Comparison of ENCODE assay signal across 21 mouse cellular contexts in the genomic region with DNA sequence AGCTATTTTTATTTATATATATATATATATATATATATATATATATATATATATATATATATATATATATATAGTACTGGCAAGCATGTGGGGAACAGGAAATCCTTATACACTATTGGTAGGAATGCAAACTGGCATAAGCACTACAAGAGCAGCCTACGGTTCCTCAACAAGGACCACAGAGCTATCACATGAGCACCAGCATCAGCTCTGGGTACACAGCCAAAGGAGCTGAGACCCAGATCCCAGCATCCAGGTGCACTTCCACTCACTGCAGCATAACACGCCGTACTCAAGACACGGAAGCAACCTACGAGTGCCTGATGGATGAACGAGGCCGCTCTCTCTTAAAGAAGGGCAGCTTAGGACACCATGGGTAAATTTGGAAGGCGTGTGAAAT.
"Had no signal": no experiment of that assay in that cellular context is flagged by ENCODE, and none has a peak within 500 bp of the region (broad histone marks: within the 10 kb centered on the region; RNA-seq: fewer than 3 reads in every experiment).

No protein-coding gene starts in this region.

- DNase-seq: heart, postnatal 14 days; heart, postnatal 36 days; heart, postnatal 4 days; kidney, adult 11 months; kidney, adult 18-20 months; kidney, adult 2 months; kidney, adult 8-10 months; kidney, adult 9 months; kidney, postnatal 10 days; kidney, postnatal 14 days; kidney, postnatal 25 days; kidney, postnatal 36 days; kidney, postnatal 4 days; layer of hippocampus, adult 9-11 months; layer of hippocampus, postnatal 36 days had no signal

- ATAC-seq: hindbrain, embryonic 16.5 days; hindbrain, postnatal 0 days; inflammation-experienced regulatory T-cells, adult 6 months; intestine, embryonic 15.5 days; intestine, embryonic 16.5 days; intestine, postnatal 0 days had no signal
